Mouse (Mus musculus): ENCODE results near the gene Tmtc2. TPM values are rescaled to one million over a fixed set of nuclear protein-coding genes. Genes with fewer than 3 reads are reported as not detected.

Tmtc2 gene
- polyA plus RNA-seq, 1 experiment from 2014 or later: 6.2 TPM

GRCm38 (mm10) chr10:105574695-105575660, 727 bp upstream of the Tmtc2 start:
- peak overlapping the region; percentile 15; the same call in 1 of the 2 replicates for H3K9ac ChIP-seq (ENCODE audit: low read length)
- under 1% methylated on average over 44 of the region's 44 CpGs for WGBS
- peak overlapping the region; percentile 53 for H3K4me3 ChIP-seq (ENCODE audit: low read depth, low read length)
- peak overlapping the region; percentile 56; the same call in 1 of the 2 replicates for H3K27ac ChIP-seq (ENCODE audit: low read depth, low read length)
- H3K36me3 ChIP-seq (ENCODE audit: control insufficient read depth, insufficient read depth, low read length): no peaks in the 10 kb centered on the region
- H3K9me3 ChIP-seq (ENCODE audit: control insufficient read depth, low read length): no peaks in the 10 kb centered on the region
- peak; percentile 81 for ATAC-seq (ENCODE audit: insufficient read depth, low FRiP score, low TSS enrichment)
- 0 out of 2 replicates have a peak, but pooled peaks cover 6% of the 10 kb centered on the region for H3K4me1 ChIP-seq (ENCODE audit: control insufficient read depth, insufficient read depth, low read length)
- peak; percentile 95 for DNase-seq (ENCODE audit: low spot score)
- H3K27me3 ChIP-seq (ENCODE audit: control insufficient read depth, insufficient read depth, low read length): no peaks in the 10 kb centered on the region
- H3K4me2 ChIP-seq (ENCODE audit: low read depth): peak overlapping the region; percentile 83

DNA sequence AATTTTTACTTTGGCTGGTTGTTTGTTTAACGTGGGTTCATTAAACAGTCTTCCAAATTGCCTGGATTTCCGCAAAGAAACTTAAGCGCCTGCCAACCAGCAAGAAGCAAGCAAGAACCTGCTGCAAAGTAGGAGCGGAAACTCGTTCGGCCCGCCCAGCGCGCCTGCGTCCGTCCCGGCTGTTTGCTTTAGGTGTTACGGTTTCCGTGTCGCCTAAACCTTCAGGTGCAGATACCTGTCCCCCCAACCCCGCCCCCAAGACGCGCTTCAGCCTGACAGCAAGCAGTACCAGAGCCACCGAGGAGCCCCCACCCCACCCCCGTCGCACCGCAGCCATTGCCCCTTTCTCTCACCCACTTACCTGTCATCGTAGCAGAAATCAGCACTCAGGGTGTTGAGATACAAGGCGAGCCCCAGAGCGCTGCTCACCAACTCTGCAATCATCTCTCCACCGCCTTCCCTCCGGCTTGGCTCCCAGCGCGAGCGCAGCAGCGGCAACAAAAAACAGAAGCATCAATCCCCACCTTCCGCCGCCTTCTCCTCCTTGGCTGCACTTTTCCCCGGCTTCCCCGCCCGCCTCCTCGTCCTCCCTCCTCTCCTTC, 844 bp downstream of the Tmtc2 start:
- Histone ChIP-seq H3K4me2 (ENCODE audit: low read depth) (peak overlapping the region; percentile 83), H3K27ac (ENCODE audit: low read depth, low read length) (peak overlapping the region; percentile 81), H3K36me3 (ENCODE audit: control insufficient read depth, insufficient read depth, low read length) (no peaks in the 10 kb centered on the region), H3K27me3 (ENCODE audit: control insufficient read depth, insufficient read depth, low read length) (no peaks in the 10 kb centered on the region), H3K4me3 (ENCODE audit: low read depth, low read length) (peak overlapping the region; percentile 53), H3K9ac (ENCODE audit: low read length) (peak overlapping the region; percentile 56), H3K9me3 (ENCODE audit: control insufficient read depth, low read length) (no peaks in the 10 kb centered on the region), H3K4me1 (ENCODE audit: control insufficient read depth, insufficient read depth, low read length) (0 out of 2 replicates have a peak, but pooled peaks cover 6% of the 10 kb centered on the region)
- DNase-seq (ENCODE audit: low spot score) (peak; percentile 34), ATAC-seq (ENCODE audit: insufficient read depth, low FRiP score, low TSS enrichment) (0 out of 2 replicates have a peak, but pooled peaks have one; percentile 2)
- 1% methylated on average over 37 of the region's 37 CpGs for WGBS

DNA sequence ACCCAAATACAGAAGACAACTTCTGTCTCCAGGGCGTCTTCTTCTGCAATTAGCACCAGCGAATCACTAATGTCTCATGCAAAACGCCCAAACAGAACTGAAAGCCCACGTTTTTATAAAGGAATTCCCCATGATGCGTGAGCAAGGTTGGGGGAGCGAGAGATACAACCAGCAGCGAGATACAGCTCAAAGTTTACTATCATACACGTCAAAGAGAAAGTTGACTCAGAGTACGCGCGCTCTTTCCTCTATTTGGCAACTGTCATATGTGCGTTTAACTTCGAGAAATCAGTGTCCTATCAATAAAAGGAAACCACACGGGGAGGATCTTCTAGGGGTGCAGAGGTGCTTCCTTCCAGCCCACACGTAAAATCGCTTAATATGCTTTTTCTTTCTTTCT, 1.4 kb downstream of the Tmtc2 start:
- no peaks in the 10 kb centered on the region for H3K36me3 ChIP-seq (ENCODE audit: control insufficient read depth, insufficient read depth, low read length)
- 0 out of 2 replicates have a peak, but pooled peaks cover 6% of the 10 kb centered on the region for H3K4me1 ChIP-seq (ENCODE audit: control insufficient read depth, insufficient read depth, low read length)
- no peaks in the 10 kb centered on the region for H3K27me3 ChIP-seq (ENCODE audit: control insufficient read depth, insufficient read depth, low read length)
- no peak overlapping the region for H3K27ac ChIP-seq (ENCODE audit: low read depth, low read length)
- no peaks in the 10 kb centered on the region for H3K9me3 ChIP-seq (ENCODE audit: control insufficient read depth, low read length)
- WGBS: 3% methylated on average over 16 of the region's 16 CpGs
- peak overlapping the region; percentile 53 for H3K4me3 ChIP-seq (ENCODE audit: low read depth, low read length)
- peak overlapping the region; percentile 83 for H3K4me2 ChIP-seq (ENCODE audit: low read depth)
- ATAC-seq (ENCODE audit: insufficient read depth, low FRiP score, low TSS enrichment): no peak
- no peak overlapping the region for H3K9ac ChIP-seq (ENCODE audit: low read length)
- no peak for DNase-seq (ENCODE audit: low spot score)

GRCm38 (mm10) chr10:105572301-105572700, 1.9 kb downstream of the Tmtc2 start:
- peak overlapping the region; percentile 83 for H3K4me2 ChIP-seq (ENCODE audit: low read depth)
- H3K9me3 ChIP-seq (ENCODE audit: control insufficient read depth, low read length): no peaks in the 10 kb centered on the region
- ATAC-seq (ENCODE audit: insufficient read depth, low FRiP score, low TSS enrichment) (no peak), DNase-seq (ENCODE audit: low spot score) (no peak)
- H3K4me3 ChIP-seq (ENCODE audit: low read depth, low read length): peak overlapping the region; percentile 53
- no peaks in the 10 kb centered on the region for H3K27me3 ChIP-seq (ENCODE audit: control insufficient read depth, insufficient read depth, low read length)
- H3K27ac ChIP-seq (ENCODE audit: low read depth, low read length): no peak overlapping the region
- 0 out of 2 replicates have a peak, but pooled peaks cover 6% of the 10 kb centered on the region for H3K4me1 ChIP-seq (ENCODE audit: control insufficient read depth, insufficient read depth, low read length)
- 39% methylated on average over 7 of the region's 7 CpGs for WGBS
- no peak overlapping the region for H3K9ac ChIP-seq (ENCODE audit: low read length)
- H3K36me3 ChIP-seq (ENCODE audit: control insufficient read depth, insufficient read depth, low read length): no peaks in the 10 kb centered on the region

DNA sequence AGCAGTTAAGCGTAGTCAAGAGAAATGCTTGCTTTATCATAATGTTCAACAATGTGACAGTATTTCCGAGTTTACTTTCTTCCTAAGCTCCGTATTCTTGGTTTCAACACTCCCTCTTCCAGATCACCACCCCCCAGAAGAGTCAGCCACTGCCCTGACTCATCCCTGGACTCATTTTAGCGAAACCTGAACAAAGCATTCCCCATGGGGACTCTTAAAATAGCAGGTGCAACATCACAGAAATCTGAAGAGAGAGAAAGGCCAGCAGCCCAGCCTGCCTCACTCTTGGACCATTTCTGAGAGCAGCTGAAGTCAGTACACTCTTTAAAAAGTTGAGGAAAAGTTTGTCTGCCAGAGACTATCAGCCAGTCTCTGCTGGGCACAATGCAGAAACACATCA, 2.4 kb downstream of the Tmtc2 start:
- ATAC-seq (ENCODE audit: insufficient read depth, low FRiP score, low TSS enrichment) (no peak), DNase-seq (ENCODE audit: low spot score) (no peak)
- Histone ChIP-seq H3K27ac (ENCODE audit: low read depth, low read length) (no peak overlapping the region), H3K9ac (ENCODE audit: low read length) (no peak overlapping the region), H3K4me2 (ENCODE audit: low read depth) (peak overlapping the region; percentile 83), H3K4me1 (ENCODE audit: control insufficient read depth, insufficient read depth, low read length) (0 out of 2 replicates have a peak, but pooled peaks cover 6% of the 10 kb centered on the region), H3K4me3 (ENCODE audit: low read depth, low read length) (peak overlapping the region; percentile 53), H3K27me3 (ENCODE audit: control insufficient read depth, insufficient read depth, low read length) (no peaks in the 10 kb centered on the region), H3K36me3 (ENCODE audit: control insufficient read depth, insufficient read depth, low read length) (no peaks in the 10 kb centered on the region), H3K9me3 (ENCODE audit: control insufficient read depth, low read length) (no peaks in the 10 kb centered on the region)
- WGBS: 74% methylated on average over 4 of the region's 4 CpGs

DNA sequence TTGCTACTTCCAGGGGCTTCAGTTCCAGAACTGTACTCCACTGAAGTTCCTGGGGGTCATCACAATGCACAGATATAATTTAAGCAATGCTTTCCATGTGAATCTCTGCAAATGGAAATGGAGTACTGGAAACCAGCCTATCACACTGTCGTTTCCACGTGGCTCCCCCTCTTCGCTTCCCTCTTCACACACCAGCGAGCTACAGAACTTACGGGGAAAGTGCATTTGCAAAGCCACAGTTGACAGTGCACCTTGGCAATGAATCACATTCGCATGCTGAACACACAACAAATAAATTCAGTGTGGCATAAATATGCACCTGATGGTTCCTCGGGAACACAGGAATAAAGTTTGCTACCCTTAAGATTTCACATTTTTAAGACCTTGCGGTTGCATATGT, 3.2 kb downstream of the Tmtc2 start:
- Histone ChIP-seq H3K9ac (ENCODE audit: low read length) (no peak overlapping the region), H3K4me1 (ENCODE audit: control insufficient read depth, insufficient read depth, low read length) (0 out of 2 replicates have a peak, but pooled peaks cover 6% of the 10 kb centered on the region), H3K27ac (ENCODE audit: low read depth, low read length) (no peak overlapping the region), H3K9me3 (ENCODE audit: control insufficient read depth, low read length) (no peaks in the 10 kb centered on the region), H3K4me3 (ENCODE audit: low read depth, low read length) (no peak overlapping the region), H3K27me3 (ENCODE audit: control insufficient read depth, insufficient read depth, low read length) (no peaks in the 10 kb centered on the region), H3K36me3 (ENCODE audit: control insufficient read depth, insufficient read depth, low read length) (no peaks in the 10 kb centered on the region), H3K4me2 (ENCODE audit: low read depth) (no peak overlapping the region)
- 82% methylated on average over 8 of the region's 8 CpGs for WGBS
- no peak for ATAC-seq (ENCODE audit: insufficient read depth, low FRiP score, low TSS enrichment)
- DNase-seq (ENCODE audit: low spot score): no peak

GRCm38 (mm10) chr10:105569573-105569972, 4.7 kb downstream of the Tmtc2 start:
- H3K4me3 ChIP-seq (ENCODE audit: low read depth, low read length): no peak overlapping the region
- H3K4me1 ChIP-seq (ENCODE audit: control insufficient read depth, insufficient read depth, low read length): 0 out of 2 replicates have a peak, but pooled peaks cover 6% of the 10 kb centered on the region
- no peak overlapping the region for H3K4me2 ChIP-seq (ENCODE audit: low read depth)
- no peak overlapping the region for H3K27ac ChIP-seq (ENCODE audit: low read depth, low read length)
- no peaks in the 10 kb centered on the region for H3K9me3 ChIP-seq (ENCODE audit: control insufficient read depth, low read length)
- no peak for ATAC-seq (ENCODE audit: insufficient read depth, low FRiP score, low TSS enrichment)
- WGBS: 91% methylated on average over 4 of the region's 4 CpGs
- H3K9ac ChIP-seq (ENCODE audit: low read length): no peak overlapping the region
- no peak for DNase-seq (ENCODE audit: low spot score)
- no peaks in the 10 kb centered on the region for H3K36me3 ChIP-seq (ENCODE audit: control insufficient read depth, insufficient read depth, low read length)
- H3K27me3 ChIP-seq (ENCODE audit: control insufficient read depth, insufficient read depth, low read length): no peaks in the 10 kb centered on the region

DNA sequence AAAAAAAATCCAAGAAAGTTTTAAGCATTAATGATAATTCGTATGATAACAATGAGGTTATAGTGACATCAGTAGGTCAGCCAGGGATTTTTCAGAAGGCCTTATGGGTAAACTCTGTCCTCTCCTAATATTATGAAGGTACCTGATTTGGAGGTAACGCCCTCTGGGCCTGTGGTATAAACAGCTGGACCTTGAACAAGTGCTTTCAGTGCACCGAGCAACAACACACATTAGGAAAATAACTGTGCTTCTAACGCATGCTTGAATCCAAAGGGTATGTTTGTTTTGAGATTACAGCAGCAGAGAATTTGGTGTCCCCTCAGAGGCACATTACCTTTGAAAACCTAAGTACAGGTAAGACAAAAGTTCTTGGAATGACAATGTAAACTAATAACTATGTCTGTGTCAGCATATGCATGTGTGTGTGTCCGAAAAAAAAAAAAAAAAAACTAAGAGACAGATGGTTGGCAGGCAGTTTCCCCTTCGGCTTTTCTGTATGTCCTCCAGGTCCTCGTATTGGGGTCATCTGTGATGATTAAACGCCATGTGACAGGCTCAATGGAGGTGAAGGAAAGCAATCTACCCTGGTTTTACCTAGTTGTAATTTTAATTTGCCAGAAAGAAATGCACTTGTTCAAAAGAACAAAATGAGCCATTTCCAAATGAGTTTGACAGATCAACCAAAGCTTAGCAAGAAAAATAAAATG, 6.3 kb downstream of the Tmtc2 start:
- H3K4me1 ChIP-seq (ENCODE audit: control insufficient read depth, insufficient read depth, low read length): 0 out of 2 replicates have a peak, but pooled peaks cover 6% of the 10 kb centered on the region
- H3K4me3 ChIP-seq (ENCODE audit: low read depth, low read length): no peak overlapping the region
- H3K9me3 ChIP-seq (ENCODE audit: control insufficient read depth, low read length): no peaks in the 10 kb centered on the region
- H3K36me3 ChIP-seq (ENCODE audit: control insufficient read depth, insufficient read depth, low read length): no peaks in the 10 kb centered on the region
- no peak for ATAC-seq (ENCODE audit: insufficient read depth, low FRiP score, low TSS enrichment)
- no peak for DNase-seq (ENCODE audit: low spot score)
- no peak overlapping the region for H3K9ac ChIP-seq (ENCODE audit: low read length)
- H3K4me2 ChIP-seq (ENCODE audit: low read depth): no peak overlapping the region
- 81% methylated on average over 8 of the region's 8 CpGs for WGBS
- no peak overlapping the region for H3K27ac ChIP-seq (ENCODE audit: low read depth, low read length)
- H3K27me3 ChIP-seq (ENCODE audit: control insufficient read depth, insufficient read depth, low read length): no peaks in the 10 kb centered on the region
